Mouse (Mus musculus) liver, embryonic 11.5 days (tissue): ENCODE measurements around the gene Tet3. TPM values are rescaled to one million over a fixed set of nuclear protein-coding genes. Genes with fewer than 3 reads are reported as not detected.
"Not testable (repeated sequence)": the region's sequence is repeated elsewhere in the genome, so short reads cannot be mapped to it uniquely, and the experiment has no call there.

ENCODE experiments used
- ATAC-seq: fragments of 200-750 bp; cut with Nextera tagmentation; replicated peaks from 2 replicates; pipeline ENCODE4 v1.8.0; 2017; ENCODE audit warnings: moderate number of reproducible peaks, mild to moderate bottlenecking, moderate TSS enrichment, moderate library complexity; ENCODE audit not compliant: low FRiP score
- DNase-seq: peaks from one replicate; pipeline ENCODE4 v3.0.0-alpha.2; 2017; ENCODE audit warnings: low spot score
- H3K27ac ChIP-seq: fragments of 300-500 bp; sonication (generic); 2 replicates; pipeline ENCODE4 v1.5.1; 2014; ENCODE audit warnings: mild to moderate bottlenecking, low read depth, low read length, control low read depth
- H3K27me3 ChIP-seq: fragments of 300-500 bp; sonication (generic); replicated peaks from 2 replicates; pipeline ENCODE4 v1.6.1; 2014; ENCODE audit warnings: low read length, mixed read lengths; ENCODE audit not compliant: control insufficient read depth, insufficient read depth
- H3K36me3 ChIP-seq: fragments of 300-500 bp; sonication (generic); 2 replicates; pipeline ENCODE4 v1.6.1; 2014; ENCODE audit warnings: mild to moderate bottlenecking, low read length, moderate library complexity, mixed read lengths; ENCODE audit not compliant: control insufficient read depth, insufficient read depth
- H3K4me1 ChIP-seq: fragments of 300-500 bp; sonication (generic); replicated peaks from 2 replicates; pipeline ENCODE4 v1.6.1; 2014; ENCODE audit warnings: low read length, mixed read lengths; ENCODE audit not compliant: control insufficient read depth, insufficient read depth
- H3K4me2 ChIP-seq: fragments of 300-500 bp; sonication (generic); 2 replicates; pipeline ENCODE4 v1.6.1; 2014; ENCODE audit warnings: mild to moderate bottlenecking, control low read depth, moderate library complexity
- H3K4me3 ChIP-seq: fragments of 300-500 bp; sonication (generic); 2 replicates; pipeline ENCODE4 v1.5.1; 2014; ENCODE audit warnings: low read depth, low read length, control low read depth
- H3K9ac ChIP-seq: fragments of 300-500 bp; sonication (generic); 2 replicates; pipeline ENCODE4 v1.6.1; 2014; ENCODE audit warnings: low read depth, low read length, control low read depth
- H3K9me3 ChIP-seq: fragments of 300-500 bp; sonication (generic); 2 replicates; pipeline ENCODE4 v1.6.1; 2016; ENCODE audit warnings: low read length, inconsistent platforms, mixed read lengths; ENCODE audit not compliant: control insufficient read depth
- WGBS: fragments of 180-500 bp; shearing (Covaris S2); extraction: QIAGEN DNeasy Blood & Tissue Kit; methylation state at CpG from one replicate; pipeline ENCODE4 v1.1.7; 2014; 5-methylcytosine and 5-hydroxymethylcytosine counted together
- polyA plus RNA-seq: library from polyadenylated mRNA; unstranded; fragments of >200 nt; fragmentation: Nextera tagmentation; extraction: Ambion mirVana; gene quantifications from 2 replicates; pipeline ENCODE4 v1.2.1, GENCODE M21; 2014

The Tet3 gene
- polyA plus RNA-seq, 1 experiment from 2014 or later, result 22.0 TPM

GRCm38 (mm10) chr6:83351490-83352160 is 107.3 kb downstream of the Tet3 start:
- Histone ChIP-seq H3K9me3 (no peaks in the 10 kb centered on the region), H3K36me3 (peaks cover 15% of the 10 kb centered on the region), H3K4me3 (peak overlapping the region; percentile 28), H3K4me2 (peak overlapping the region; percentile 73), H3K9ac (peak overlapping the region; percentile 91), H3K27ac (peak overlapping the region; percentile 83), H3K27me3 (no peaks in the 10 kb centered on the region), H3K4me1 (peaks cover 26% of the 10 kb centered on the region)
- peak; percentile 94 for ATAC-seq
- 52% methylated on average over 7 of the region's 7 CpGs for WGBS
- peak; percentile 61 for DNase-seq

DNA sequence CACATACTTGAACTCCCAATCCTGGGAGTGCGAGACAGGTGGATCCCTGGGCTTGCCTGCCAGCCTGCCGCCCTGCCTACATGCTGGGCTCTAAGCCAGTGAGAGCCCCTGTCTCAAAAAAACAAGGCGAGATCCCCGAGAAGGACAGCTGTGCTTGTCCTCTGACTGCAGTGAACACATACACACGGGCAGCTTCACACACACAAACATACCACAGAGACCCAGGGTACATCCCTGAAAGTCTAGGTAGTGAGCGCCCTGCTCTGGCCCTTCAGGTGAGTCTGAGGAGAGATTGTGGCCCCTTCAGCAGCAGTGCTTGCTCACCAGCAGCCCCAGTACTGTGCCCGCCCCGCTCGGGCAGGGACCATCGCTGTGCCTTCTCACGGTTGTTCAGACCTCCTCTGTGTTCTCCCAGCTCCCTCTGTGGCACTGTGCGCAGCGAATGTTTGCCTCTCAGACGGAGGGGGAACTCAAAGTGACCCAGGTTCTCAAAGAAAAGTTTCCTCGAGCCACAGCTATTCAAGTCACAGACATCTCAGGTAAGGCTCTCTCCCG is 108.0 kb downstream of the Tet3 start:
- H3K4me3 ChIP-seq, result peak overlapping the region; percentile 74
- peaks cover 26% of the 10 kb centered on the region for H3K4me1 ChIP-seq
- peaks cover 15% of the 10 kb centered on the region for H3K36me3 ChIP-seq
- no peak for DNase-seq
- no peak for ATAC-seq
- H3K27ac ChIP-seq, result peak overlapping the region; percentile 83
- peak overlapping the region; percentile 73 for H3K4me2 ChIP-seq
- no peaks in the 10 kb centered on the region for H3K27me3 ChIP-seq
- 84% methylated on average over 16 of the region's 16 CpGs for WGBS
- peak overlapping the region; percentile 91 for H3K9ac ChIP-seq
- no peaks in the 10 kb centered on the region for H3K9me3 ChIP-seq

GRCm38 (mm10) chr6:83350172-83350571 is 108.7 kb downstream of the Tet3 start:
- Histone ChIP-seq H3K4me3 (peak overlapping the region; percentile 74), H3K9ac (peak overlapping the region; percentile 91), H3K27me3 (no peaks in the 10 kb centered on the region), H3K4me2 (peak overlapping the region; percentile 73), H3K4me1 (peaks cover 25% of the 10 kb centered on the region), H3K9me3 (no peaks in the 10 kb centered on the region), H3K27ac (peak overlapping the region; percentile 83), H3K36me3 (peaks cover 10% of the 10 kb centered on the region)
- ATAC-seq (no peak), DNase-seq (no peak)
- WGBS, result 76% methylated on average over 7 of the region's 7 CpGs

DNA sequence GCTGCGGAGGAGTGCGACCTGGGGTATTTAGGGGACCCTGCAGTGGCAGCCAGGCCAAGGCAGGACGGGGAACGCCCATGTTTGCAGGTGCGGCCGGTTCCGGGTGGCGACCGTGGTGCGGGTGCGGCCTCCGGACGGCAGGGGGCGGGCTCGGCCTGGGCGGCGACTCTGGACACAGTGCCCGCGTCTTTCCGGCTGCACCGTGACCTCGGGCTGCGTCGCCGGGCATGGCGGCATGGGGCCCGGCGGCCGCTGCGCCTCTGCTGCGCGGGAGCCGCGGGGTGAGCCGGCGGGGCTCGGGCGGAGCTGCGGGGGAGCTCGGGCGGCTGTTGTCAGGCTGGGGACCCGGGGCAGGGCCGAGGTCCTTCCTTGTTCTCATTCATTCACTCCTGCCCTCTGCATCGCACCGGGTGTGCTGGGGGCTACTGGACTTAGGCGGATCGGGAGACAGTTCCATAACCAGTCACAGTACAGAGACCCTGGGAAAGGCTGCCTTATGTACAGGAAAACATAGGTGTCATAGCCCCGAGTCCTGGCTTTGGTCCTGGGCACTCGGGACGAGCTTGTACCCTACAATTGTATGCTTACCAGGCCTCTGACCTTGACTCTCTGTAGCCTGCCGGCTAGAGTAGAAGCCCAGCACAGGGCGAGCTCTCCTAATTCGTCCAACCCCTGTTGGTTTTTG is 109.5 kb downstream of the Tet3 start:
- Histone ChIP-seq H3K9ac (peak overlapping the region; percentile 91), H3K4me2 (peak overlapping the region; percentile 73), H3K4me1 (peaks cover 24% of the 10 kb centered on the region), H3K4me3 (peak overlapping the region; percentile 74), H3K9me3 (no peaks in the 10 kb centered on the region), H3K36me3 (peaks cover 7% of the 10 kb centered on the region), H3K27ac (peak overlapping the region; percentile 83), H3K27me3 (no peaks in the 10 kb centered on the region)
- ATAC-seq (peak; percentile 83), DNase-seq (peak; percentile 94)
- under 1% methylated on average over 53 of the region's 53 CpGs for WGBS

DNA sequence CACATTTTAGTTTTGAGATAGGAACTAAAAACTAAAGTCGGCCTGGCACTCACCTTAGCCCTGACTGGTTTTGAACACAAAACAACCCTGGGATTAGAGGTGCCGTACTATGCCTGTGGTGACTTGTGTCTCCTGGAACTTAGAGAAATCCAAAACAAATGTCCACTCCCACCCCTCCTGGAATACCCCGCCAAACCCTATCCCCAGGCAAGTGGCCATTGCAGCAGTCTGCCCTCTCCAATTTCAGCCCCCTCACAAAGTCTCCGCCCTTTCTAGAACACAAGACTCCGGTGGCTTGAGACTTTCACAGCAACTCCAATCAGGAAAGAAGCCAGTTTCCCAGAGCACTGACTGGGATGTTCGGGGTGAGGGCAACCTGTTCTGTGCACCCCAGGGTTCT is 110.0 kb downstream of the Tet3 start, which contains the start of gene Bola3:
Bola3 (plus strand) TSS at position 275 of the 400 bp plus-strand sequence.
- Histone ChIP-seq H3K9me3 (no peaks in the 10 kb centered on the region), H3K27me3 (no peaks in the 10 kb centered on the region), H3K36me3 (peaks cover 5% of the 10 kb centered on the region), H3K4me2 (peak within 1 kb of the TSS; percentile 73), H3K27ac (peak within 1 kb of the TSS; percentile 83), H3K4me1 (peaks cover 24% of the 10 kb centered on the region), H3K9ac (peak within 1 kb of the TSS; percentile 91), H3K4me3 (peak within 1 kb of the TSS; percentile 74)
- ATAC-seq (peak; percentile 3; the same call in 1 of the 2 replicates), DNase-seq (no peak)
- WGBS, result 39% methylated on average over 6 of the region's 6 CpGs

DNA sequence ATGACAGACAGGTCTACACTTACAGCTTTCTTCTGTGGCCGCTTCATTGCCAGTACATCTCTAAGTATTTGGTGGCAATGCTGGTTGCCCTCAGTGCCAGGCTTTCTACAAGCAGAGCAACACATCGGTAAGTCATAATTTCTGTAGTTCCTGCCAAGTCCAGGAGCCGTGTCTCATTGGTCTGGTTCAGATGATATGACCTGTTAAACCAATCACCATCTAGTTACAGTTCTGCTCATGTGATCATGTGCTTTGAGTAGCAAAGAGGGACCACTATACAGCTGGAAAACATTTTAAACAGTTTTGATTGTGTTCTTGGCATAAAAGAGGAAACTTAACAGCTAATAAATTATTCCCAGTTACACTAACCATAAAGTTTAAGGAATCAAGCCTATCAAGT is 111.0 kb downstream of the Tet3 start:
- no peaks in the 10 kb centered on the region for H3K27me3 ChIP-seq
- H3K4me1 ChIP-seq, result peaks cover 24% of the 10 kb centered on the region
- H3K36me3 ChIP-seq, result peaks cover 2% of the 10 kb centered on the region
- WGBS, result 77% methylated on average over 3 of the region's 3 CpGs
- ATAC-seq, result no peak
- H3K27ac ChIP-seq, result no peak overlapping the region
- H3K4me2 ChIP-seq, result no peak overlapping the region
- DNase-seq, result no peak
- no peaks in the 10 kb centered on the region for H3K9me3 ChIP-seq
- no peak overlapping the region for H3K4me3 ChIP-seq
- H3K9ac ChIP-seq, result no peak overlapping the region

- 86% methylated on average over 8 of the region's 8 CpGs for WGBS
- not testable (repeated sequence) for H3K27ac ChIP-seq
Measured at GRCm38 (mm10) chr6:83345285-83345684, 113.6 kb downstream of the Tet3 start.

DNA sequence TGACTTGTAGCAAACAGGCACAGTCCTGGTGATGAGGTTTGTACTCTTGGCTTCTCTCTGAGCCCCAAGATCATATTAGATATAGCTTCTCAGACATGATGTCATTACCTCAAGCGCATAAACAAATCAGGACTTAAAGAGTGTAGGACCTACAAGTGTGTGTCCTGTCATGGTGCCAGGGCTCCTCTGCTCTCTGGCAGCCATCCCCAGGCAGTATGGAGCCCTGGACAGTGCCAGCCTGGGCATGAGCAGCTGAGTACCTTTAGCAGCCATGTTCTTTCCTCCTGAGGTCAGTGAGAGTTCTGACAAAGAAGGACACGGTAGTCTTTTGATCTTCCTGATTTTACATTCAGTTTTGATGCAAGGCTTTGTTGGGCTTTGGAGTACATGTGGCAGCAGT is 115.9 kb downstream of the Tet3 start:
- no peak for ATAC-seq
- peaks cover 29% of the 10 kb centered on the region for H3K36me3 ChIP-seq
- DNase-seq, result no peak
- 91% methylated on average over 2 of the region's 2 CpGs for WGBS
- H3K4me2 ChIP-seq, result no peak overlapping the region
- no peaks in the 10 kb centered on the region for H3K4me1 ChIP-seq
- no peaks in the 10 kb centered on the region for H3K9me3 ChIP-seq
- no peak overlapping the region for H3K9ac ChIP-seq
- no peak overlapping the region for H3K27ac ChIP-seq
- H3K4me3 ChIP-seq, result no peak overlapping the region
- no peaks in the 10 kb centered on the region for H3K27me3 ChIP-seq

More at GRCm38 (mm10) chr6:83345285-83345684, 113.6 kb downstream of the Tet3 start:
- H3K4me1 ChIP-seq, H3K4me3 ChIP-seq, H3K9me3 ChIP-seq, H3K9ac ChIP-seq, H3K4me2 ChIP-seq, DNase-seq, H3K27me3 ChIP-seq, ATAC-seq: not testable (repeated sequence)
- peaks cover 17% of the 10 kb centered on the region for H3K36me3 ChIP-seq
